Mouse (Mus musculus): Measurements from ENCODE around the gene Fbxo17. TPM values are rescaled to one million over a fixed set of nuclear protein-coding genes. Genes with fewer than 3 reads are reported as not detected.
A peak's percentile ranks its signal among the peaks of the same experiment; 100 is the strongest.

Fbxo17 gene
- total and polyA plus RNA-seq, 3 experiments = 0.25 to 0.26 TPM; not detected in 1

DNA sequence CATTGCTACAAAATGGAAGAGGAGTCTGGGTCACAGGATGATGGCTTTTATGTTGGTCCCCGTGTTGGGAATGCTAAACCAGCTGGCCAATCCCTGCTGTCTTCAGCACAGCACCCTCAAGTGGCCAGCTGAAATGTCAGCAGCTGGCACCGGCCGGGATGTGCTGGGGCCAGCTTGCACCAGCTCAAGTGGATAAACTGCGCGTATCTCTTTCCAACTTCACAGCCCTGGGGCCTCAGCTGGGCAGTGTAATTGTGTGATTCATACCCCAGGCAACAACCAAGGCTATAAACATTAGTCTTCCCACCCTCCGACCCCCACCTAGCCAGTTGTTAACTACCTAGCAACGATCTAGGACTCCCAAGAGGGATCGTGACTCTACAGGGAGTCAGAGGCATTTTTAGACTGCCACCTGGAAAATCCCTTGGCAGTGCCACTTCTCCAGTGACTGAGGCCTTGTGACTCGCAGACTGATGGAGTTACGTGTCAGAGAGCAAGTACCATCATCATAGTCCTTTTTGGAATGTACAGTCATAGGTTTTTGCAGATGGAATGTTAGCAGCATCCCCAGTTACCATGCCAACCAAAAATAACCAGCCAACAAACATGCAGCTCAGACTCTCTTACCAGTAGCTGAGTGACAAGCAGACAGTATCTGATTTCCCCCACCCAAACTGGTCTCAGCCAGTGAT lies 11.2 kb downstream of the Fbxo17 start:
- H3K9me3 ChIP-seq (replicated peaks; ENCODE audit: low read length) = peaks cover 22% of the 10 kb centered on the region
- peaks cover 3% of the 10 kb centered on the region for H3K27me3 ChIP-seq (replicated peaks)
- H3K36me3 ChIP-seq (replicated peaks in 1 of 2; ENCODE audit: control insufficient read depth in 1 of 2, insufficient read depth in 1 of 2, low read length in 1 of 2) = no peaks in the 10 kb centered on the region
- in situ Hi-C loops (cut with MboI; ENCODE audit: low pct_ligation_motif_present, low pct_unique_long_range_greater_than_20kb, low sequenced_read_pairs) (no loop called here), dilution Hi-C loops (cut with MboI; ENCODE audit: extremely low pct_ligation_motif_present, extremely low pct_unique_long_range_greater_than_20kb, low sequenced_read_pairs) (no loop called here)
- 0 out of 4 replicates have a peak, but pooled peaks cover 0 to 2% of the 10 kb centered on the region in 2 experiments for H3K4me1 ChIP-seq (ENCODE audit: control insufficient read depth in 1 of 2, insufficient read depth in 2 of 2)
- H3K27ac ChIP-seq (ENCODE audit: insufficient read depth, low read depth) = no peak overlapping the region
- H3K4me3 ChIP-seq (replicated peaks in 1 of 3; ENCODE audit: low read depth in 2 of 3, low read length in 2 of 3, poor library complexity in 1 of 3) = no peak overlapping the region
- TF ChIP-seq MEF2A (IDR thresholded peaks at IDR 0.05; ENCODE audit: borderline replicate concordance, low read depth, low read length) (no peak), CTCF (conservative IDR thresholded peaks at IDR 0.05 in 1 of 2, IDR thresholded peaks at IDR 0.05 in 1 of 2; ENCODE audit: low read depth in 2 of 2, low read length in 2 of 2) (peak; percentile 12 to 38; a peak in 2 of 4 replicates), ELF1 (IDR thresholded peaks at IDR 0.05; ENCODE audit: low read depth, low read length) (no peak)
- no peak overlapping the region for H3K9ac ChIP-seq (ENCODE audit: insufficient read depth, low read depth)
- H3K79me2 ChIP-seq (replicated peaks; ENCODE audit: control insufficient read depth, extremely low read depth, insufficient read depth, poor library complexity, severe bottlenecking) = no peaks in the 10 kb centered on the region
- no peak for DNase-seq (ENCODE audit: extremely low read depth)
- H3K4me2 ChIP-seq (ENCODE audit: insufficient read depth, low read depth, poor library complexity, severe bottlenecking) = no peak overlapping the region

DNA sequence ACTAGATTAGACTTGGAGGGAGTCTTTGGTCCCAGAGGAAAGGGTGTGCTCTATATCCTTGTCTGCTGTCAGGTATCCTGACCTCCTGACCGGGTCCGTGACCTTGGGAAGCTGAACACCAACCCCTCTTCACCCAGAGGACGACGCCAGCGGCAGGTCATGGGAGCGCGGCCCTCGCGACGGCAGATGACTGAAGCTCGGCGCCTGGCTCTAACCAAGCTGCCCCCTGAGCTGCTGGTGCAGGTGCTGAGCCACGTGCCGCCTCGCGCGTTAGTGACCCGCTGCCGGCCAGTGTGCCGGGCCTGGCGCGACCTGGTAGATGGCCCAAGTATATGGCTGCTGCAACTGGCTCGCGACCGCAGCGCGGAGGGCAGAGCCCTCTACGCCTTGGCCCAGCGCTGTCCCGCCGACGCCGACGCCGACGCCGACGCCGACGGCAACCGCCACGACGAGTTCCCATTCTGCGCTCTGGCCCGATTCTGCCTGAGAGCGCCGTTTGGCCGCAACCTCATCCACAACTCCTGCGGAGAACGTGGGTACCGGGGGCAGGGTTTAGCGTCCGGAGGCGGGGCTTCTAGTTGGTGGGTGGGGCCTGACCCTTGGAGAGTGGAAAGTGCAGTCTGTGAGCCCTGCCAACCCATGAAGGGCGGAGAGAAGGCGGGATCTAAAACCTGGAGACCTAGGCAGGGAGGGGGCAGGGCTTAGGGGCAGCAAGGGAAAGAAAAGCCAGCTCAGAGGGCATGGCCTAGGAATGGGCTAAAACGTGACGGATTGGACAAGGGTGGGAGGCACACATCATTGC lies 15.9 kb downstream of the Fbxo17 start:
- Histone ChIP-seq H3K4me2 (ENCODE audit: insufficient read depth, low read depth, poor library complexity, severe bottlenecking) (no peak overlapping the region), H3K36me3 (replicated peaks in 1 of 2; ENCODE audit: control insufficient read depth in 1 of 2, insufficient read depth in 1 of 2, low read length in 1 of 2) (peaks cover 0 to 6% of the 10 kb centered on the region in 2 experiments), H3K79me2 (replicated peaks; ENCODE audit: control insufficient read depth, extremely low read depth, insufficient read depth, poor library complexity, severe bottlenecking) (no peaks in the 10 kb centered on the region), H3K4me1 (ENCODE audit: control insufficient read depth in 1 of 2, insufficient read depth in 2 of 2) (no peaks in the 10 kb centered on the region), H3K9ac (ENCODE audit: insufficient read depth, low read depth) (no peak overlapping the region), H3K27ac (ENCODE audit: insufficient read depth, low read depth) (no peak overlapping the region), H3K9me3 (replicated peaks; ENCODE audit: low read length) (peaks cover 18% of the 10 kb centered on the region), H3K27me3 (replicated peaks) (peaks cover 3% of the 10 kb centered on the region), H3K4me3 (replicated peaks in 1 of 3; ENCODE audit: low read depth in 2 of 3, low read length in 2 of 3, poor library complexity in 1 of 3) (no peak overlapping the region)
- TF ChIP-seq ZNF384 (IDR thresholded peaks at IDR 0.05; ENCODE audit: low read depth, low read length) = no peak
- no peak for TF ChIP-seq TBP (conservative IDR thresholded peaks at IDR 0.05; ENCODE audit: low read depth, low read length)
- no peak for TF ChIP-seq MXI1 (IDR thresholded peaks at IDR 0.05; ENCODE audit: low read depth, low read length)
- TF ChIP-seq E2F4 (IDR thresholded peaks at IDR 0.05; ENCODE audit: insufficient replicate concordance, low read depth, low read length) = no peak
- no peak for TF ChIP-seq HCFC1 (IDR thresholded peaks at IDR 0.05; ENCODE audit: low read depth, low read length)
- no peak for TF ChIP-seq RCOR1 (conservative IDR thresholded peaks at IDR 0.05; ENCODE audit: low read depth, low read length)
- no peak for TF ChIP-seq POLR2AphosphoS2 (IDR thresholded peaks at IDR 0.05; ENCODE audit: low read depth, low read length)
- no peak for TF ChIP-seq GABPA (IDR thresholded peaks at IDR 0.05; ENCODE audit: insufficient replicate concordance, low read depth, low read length)
- no peak for TF ChIP-seq ZMIZ1 (IDR thresholded peaks at IDR 0.05; ENCODE audit: low read depth, low read length)
- TF ChIP-seq ZC3H11A (IDR thresholded peaks at IDR 0.05; ENCODE audit: low read depth, low read length) = no peak
- TF ChIP-seq BHLHE40 (IDR thresholded peaks at IDR 0.05; ENCODE audit: low read depth, low read length) = no peak
- no peak for TF ChIP-seq UBTF (IDR thresholded peaks at IDR 0.05; ENCODE audit: low read depth, low read length)
- dilution Hi-C loops (cut with MboI; ENCODE audit: extremely low pct_ligation_motif_present, extremely low pct_unique_long_range_greater_than_20kb, low sequenced_read_pairs) (no loop called here), in situ Hi-C loops (cut with MboI; ENCODE audit: low pct_ligation_motif_present, low pct_unique_long_range_greater_than_20kb, low sequenced_read_pairs) (no loop called here)
- DNase-seq (ENCODE audit: extremely low read depth) = no peak
